Mouse (Mus musculus): ENCODE data around the gene Cpne6. TPM values are rescaled to one million over a fixed set of nuclear protein-coding genes. Genes with fewer than 3 reads are reported as not detected.

Gene Cpne6
- polyA plus RNA-seq, 1 experiment from 2014 or later = 10.3 TPM

DNA sequence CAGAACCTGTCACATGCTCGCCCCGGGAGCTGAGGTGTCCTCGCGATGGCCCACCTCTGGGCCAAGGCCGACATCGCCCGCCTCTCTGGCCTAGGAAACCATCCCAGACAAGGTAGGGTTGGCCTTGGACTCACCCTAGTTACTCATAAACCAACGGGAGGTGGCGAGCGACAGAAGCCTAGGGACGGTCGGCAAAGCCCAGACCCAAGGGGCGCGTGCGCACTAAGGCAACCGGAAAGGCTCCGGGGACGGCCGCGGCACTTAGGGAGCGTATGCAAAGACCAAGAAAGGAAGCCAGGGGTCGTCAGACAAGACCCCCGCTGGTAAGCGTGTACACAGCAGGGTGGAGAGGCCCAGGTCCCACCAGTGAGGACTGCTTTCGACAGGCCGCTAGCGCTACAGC lies 49.6 kb downstream of the Cpne6 start, which contains the start of gene Dcaf11:
Gene Dcaf11, plus strand, starts transcription at position 208 of the 403 bp plus-strand sequence.
- Histone ChIP-seq H3K36me3 (peaks cover 14% of the 10 kb centered on the region), H3K4me3 (peak within 1 kb of the TSS; percentile 58), H3K27me3 (no peaks in the 10 kb centered on the region), H3K4me2 (replicated peaks) (peak within 1 kb of the TSS; percentile 68), H3K9me3 (no peaks in the 10 kb centered on the region), H3K4me1 (peaks cover 21% of the 10 kb centered on the region), H3K9ac (replicated peaks) (peak within 1 kb of the TSS; percentile 85), H3K27ac (replicated peaks) (peak within 1 kb of the TSS; percentile 98)
- WGBS = under 1% methylated on average over 27 of the region's 27 CpGs
- ATAC-seq (replicated peaks) = peak; percentile 81

DNA sequence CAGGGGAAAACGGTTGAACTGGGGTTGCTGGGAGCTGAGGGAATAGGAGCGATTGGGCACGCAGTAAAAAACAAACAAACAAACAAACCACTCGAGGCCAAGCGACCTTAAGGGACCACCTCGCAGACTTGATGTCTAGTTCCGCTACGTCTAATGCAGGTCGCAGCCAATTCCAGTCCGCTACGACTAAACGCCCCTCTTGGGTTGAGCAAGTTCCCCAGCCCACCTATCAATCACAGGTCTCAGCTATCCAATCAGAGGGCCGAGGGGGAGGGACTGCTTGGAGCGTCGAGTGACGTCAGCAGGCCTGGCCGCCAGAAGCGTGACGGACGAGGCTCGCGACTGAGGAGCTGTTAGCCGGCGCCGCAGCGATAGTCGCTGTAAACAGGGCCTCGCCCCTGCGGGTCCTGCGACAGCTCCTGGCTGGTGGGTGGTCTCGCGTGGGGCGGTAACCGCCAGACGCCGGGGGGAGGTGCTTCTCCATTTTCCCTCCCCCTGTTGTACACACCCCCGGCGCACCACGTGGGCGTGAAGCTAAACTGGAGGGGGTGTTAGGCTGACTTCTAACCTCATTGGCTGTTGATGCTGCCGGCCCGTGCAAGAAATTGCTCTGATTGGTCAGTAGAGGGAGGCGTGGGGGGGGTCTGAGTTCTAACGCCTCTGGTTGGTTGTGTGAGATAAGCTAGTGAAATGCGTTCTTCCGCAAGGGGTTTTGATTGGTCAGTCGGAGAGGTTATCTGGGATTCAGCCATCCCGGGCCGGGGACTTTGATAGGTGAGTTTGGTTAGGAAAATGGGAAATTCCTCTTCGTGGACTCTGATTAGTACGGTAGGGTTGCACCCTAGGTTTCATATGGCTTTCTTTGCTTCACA lies 50.2 kb downstream of the Cpne6 start, which contains the start of gene A730061H03Rik:
Gene A730061H03Rik, minus strand, starts transcription at position 205 of the 872 bp plus-strand sequence.
- Histone ChIP-seq H3K4me3 (peak within 1 kb of the TSS; percentile 58), H3K4me2 (replicated peaks) (peak within 1 kb of the TSS; percentile 68), H3K36me3 (peaks cover 21% of the 10 kb centered on the region), H3K4me1 (peaks cover 21% of the 10 kb centered on the region), H3K9ac (replicated peaks) (peak within 1 kb of the TSS; percentile 85), H3K27me3 (no peaks in the 10 kb centered on the region), H3K27ac (replicated peaks) (peak within 1 kb of the TSS; percentile 98), H3K9me3 (no peaks in the 10 kb centered on the region)
- under 1% methylated on average over 51 of the region's 51 CpGs for WGBS
- ATAC-seq (replicated peaks) = peak; percentile 98

DNA sequence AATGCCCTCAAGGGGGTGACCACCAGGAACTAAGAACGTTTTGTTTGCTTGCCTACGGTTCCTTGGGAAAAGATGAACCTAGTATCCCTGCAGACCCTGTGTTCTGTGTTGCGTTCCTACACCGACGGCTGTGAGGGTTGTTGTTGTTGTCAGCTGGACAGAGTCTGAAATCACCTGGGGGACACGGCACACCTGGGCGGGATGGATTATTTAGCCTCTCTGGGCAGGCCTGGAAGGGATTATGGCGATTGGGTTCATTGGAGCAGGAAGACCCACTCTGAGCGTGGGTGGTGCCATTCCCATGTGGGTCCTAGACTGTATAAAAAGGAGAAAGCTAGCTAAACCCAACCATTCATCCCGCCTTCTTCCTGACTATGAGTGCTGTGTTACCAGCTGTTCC lies 51.6 kb downstream of the Cpne6 start:
- Histone ChIP-seq H3K4me2 (replicated peaks) (no peak overlapping the region), H3K9ac (replicated peaks) (no peak overlapping the region), H3K36me3 (peaks cover 35% of the 10 kb centered on the region), H3K4me1 (peaks cover 21% of the 10 kb centered on the region), H3K27ac (replicated peaks) (no peak overlapping the region), H3K9me3 (no peaks in the 10 kb centered on the region), H3K27me3 (no peaks in the 10 kb centered on the region), H3K4me3 (no peak overlapping the region)
- ATAC-seq (replicated peaks) = no peak
- 89% methylated on average over 10 of the region's 10 CpGs for WGBS

DNA sequence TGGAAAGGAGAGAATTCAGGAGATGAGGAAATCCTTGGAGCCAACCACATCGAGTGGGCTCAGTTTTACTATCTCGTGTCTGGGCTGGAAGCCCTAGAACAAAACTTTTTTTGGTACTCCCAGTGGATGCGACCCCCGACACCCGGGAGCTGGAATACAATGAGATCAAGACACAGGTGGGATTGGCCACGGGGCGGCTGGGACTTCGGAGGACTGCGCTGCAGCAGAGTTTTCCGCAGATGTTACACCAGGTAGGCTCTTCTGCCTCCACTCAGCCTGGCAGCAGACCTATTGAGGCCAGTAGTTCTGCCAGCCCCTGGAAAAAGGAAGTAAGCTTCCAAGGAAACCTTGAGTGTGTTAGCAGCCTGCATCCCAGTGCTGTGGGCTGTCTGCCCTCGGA lies 53.0 kb downstream of the Cpne6 start:
- ATAC-seq (replicated peaks) = no peak
- H3K27me3 ChIP-seq = no peaks in the 10 kb centered on the region
- no peaks in the 10 kb centered on the region for H3K9me3 ChIP-seq
- H3K4me1 ChIP-seq = peaks cover 21% of the 10 kb centered on the region
- H3K4me2 ChIP-seq (replicated peaks) = no peak overlapping the region
- peaks cover 48% of the 10 kb centered on the region for H3K36me3 ChIP-seq
- no peak overlapping the region for H3K4me3 ChIP-seq
- H3K9ac ChIP-seq (replicated peaks) = no peak overlapping the region
- H3K27ac ChIP-seq (replicated peaks) = no peak overlapping the region
- 93% methylated on average over 11 of the region's 11 CpGs for WGBS

DNA sequence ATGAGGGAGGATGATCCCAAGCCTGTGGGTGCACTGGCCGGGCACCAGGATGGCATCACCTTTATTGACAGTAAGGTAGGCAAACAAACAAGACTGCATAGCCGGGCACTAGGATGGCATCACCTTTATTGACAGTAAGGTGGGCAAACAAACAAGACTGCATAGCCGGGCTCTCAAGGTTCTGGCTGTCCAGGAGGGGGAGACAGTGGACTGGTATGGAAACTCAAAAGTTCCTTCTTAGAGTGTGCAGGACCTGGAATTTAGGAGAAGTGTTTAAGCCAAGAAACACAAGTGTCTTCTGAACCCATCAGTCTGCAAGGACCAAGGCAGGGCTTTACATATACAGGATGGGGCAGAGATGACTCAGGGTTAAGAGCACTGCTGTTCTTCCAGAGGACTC lies 55.5 kb downstream of the Cpne6 start:
- Histone ChIP-seq H3K4me1 (peaks cover 14% of the 10 kb centered on the region), H3K4me3 (no peak overlapping the region), H3K27ac (replicated peaks) (no peak overlapping the region), H3K27me3 (no peaks in the 10 kb centered on the region), H3K9me3 (no peaks in the 10 kb centered on the region), H3K36me3 (peaks cover 61% of the 10 kb centered on the region), H3K9ac (replicated peaks) (no peak overlapping the region), H3K4me2 (replicated peaks) (no peak overlapping the region)
- ATAC-seq (replicated peaks) = no peak
- 79% methylated on average over 3 of the region's 3 CpGs for WGBS

Other genes with a start within 250 kb of the Cpne6 start
- gene Dhrs4, start 31.7 kb upstream of the Cpne6 start, polyA plus RNA-seq (2015; fragmentation: Nextera tagmentation; extraction: Ambion mirVana) = 49.6 and 60.0 TPM in 2 replicates
- 30.2 and 33.4 TPM in 2 replicates for gene Carmil3, start 19.8 kb upstream of the Cpne6 start, polyA plus RNA-seq (2015; fragmentation: Nextera tagmentation; extraction: Ambion mirVana)
- gene Nrl, start 14.5 kb downstream of the Cpne6 start, polyA plus RNA-seq (2015; fragmentation: Nextera tagmentation; extraction: Ambion mirVana) = 0.09 and 0.11 TPM in 2 replicates
- gene Pck2, start 29.8 kb downstream of the Cpne6 start, polyA plus RNA-seq (2015; fragmentation: Nextera tagmentation; extraction: Ambion mirVana) = 18.2 and 25.1 TPM in 2 replicates
- 121 and 132 TPM in 2 replicates for gene Dcaf11, start 49.6 kb downstream of the Cpne6 start, polyA plus RNA-seq (2015; fragmentation: Nextera tagmentation; extraction: Ambion mirVana)
- gene A730061H03Rik, start 50.0 kb downstream of the Cpne6 start, polyA plus RNA-seq (2015; fragmentation: Nextera tagmentation; extraction: Ambion mirVana) = 0.49 and 0.60 TPM in 2 replicates
- not detected in 2 replicates for gene Fitm1, start 65.2 kb downstream of the Cpne6 start, polyA plus RNA-seq (2015; fragmentation: Nextera tagmentation; extraction: Ambion mirVana)
- gene Psme1, start 67.7 kb downstream of the Cpne6 start, polyA plus RNA-seq (2015; fragmentation: Nextera tagmentation; extraction: Ambion mirVana) = 187 and 189 TPM in 2 replicates
- 15.0 and 16.0 TPM in 2 replicates for gene Emc9, start 74.9 kb downstream of the Cpne6 start, polyA plus RNA-seq (2015; fragmentation: Nextera tagmentation; extraction: Ambion mirVana)
- gene Psme2, start 80.7 kb downstream of the Cpne6 start, polyA plus RNA-seq (2015; fragmentation: Nextera tagmentation; extraction: Ambion mirVana) = 187 and 211 TPM in 2 replicates
- 17.7 TPM in 2 replicates for gene Rnf31, start 81.3 kb downstream of the Cpne6 start, polyA plus RNA-seq (2015; fragmentation: Nextera tagmentation; extraction: Ambion mirVana)
- gene Irf9, start 93.1 kb downstream of the Cpne6 start, polyA plus RNA-seq (2015; fragmentation: Nextera tagmentation; extraction: Ambion mirVana) = 7.2 and 8.1 TPM in 2 replicates
- 11.3 and 11.5 TPM in 2 replicates for gene Rec8, start 107.6 kb downstream of the Cpne6 start, polyA plus RNA-seq (2015; fragmentation: Nextera tagmentation; extraction: Ambion mirVana)
- gene Ipo4, start 125.5 kb downstream of the Cpne6 start, polyA plus RNA-seq (2015; fragmentation: Nextera tagmentation; extraction: Ambion mirVana) = 82.0 and 82.1 TPM in 2 replicates
- 1.4 and 2.0 TPM in 2 replicates for gene Gm49378, start 127.5 kb downstream of the Cpne6 start, polyA plus RNA-seq (2015; fragmentation: Nextera tagmentation; extraction: Ambion mirVana)
- 61.7 and 67.2 TPM in 2 replicates for gene Tm9sf1, start 133.4 kb downstream of the Cpne6 start, polyA plus RNA-seq (2015; fragmentation: Nextera tagmentation; extraction: Ambion mirVana)
- 0.38 and 0.53 TPM in 2 replicates for gene Tssk4, start 139.7 kb downstream of the Cpne6 start, polyA plus RNA-seq (2015; fragmentation: Nextera tagmentation; extraction: Ambion mirVana)
- 66.0 and 68.5 TPM in 2 replicates for gene Mdp1, start 150.1 kb downstream of the Cpne6 start, polyA plus RNA-seq (2015; fragmentation: Nextera tagmentation; extraction: Ambion mirVana)
- 56.7 and 62.2 TPM in 2 replicates for gene Gmpr2, start 161.5 kb downstream of the Cpne6 start, polyA plus RNA-seq (2015; fragmentation: Nextera tagmentation; extraction: Ambion mirVana)
- 563 and 611 TPM in 2 replicates for gene Nedd8, start 161.7 kb downstream of the Cpne6 start, polyA plus RNA-seq (2015; fragmentation: Nextera tagmentation; extraction: Ambion mirVana)
- 32.9 and 36.2 TPM in 2 replicates for gene Tinf2, start 171.4 kb downstream of the Cpne6 start, polyA plus RNA-seq (2015; fragmentation: Nextera tagmentation; extraction: Ambion mirVana)
- 0.09 and 0.20 TPM in 2 replicates for gene Tgm1, start 203.5 kb downstream of the Cpne6 start, polyA plus RNA-seq (2015; fragmentation: Nextera tagmentation; extraction: Ambion mirVana)
- 49.9 and 51.4 TPM in 2 replicates for gene Rabggta, start 211.8 kb downstream of the Cpne6 start, polyA plus RNA-seq (2015; fragmentation: Nextera tagmentation; extraction: Ambion mirVana)
- gene Dhrs1, start 235.2 kb downstream of the Cpne6 start, polyA plus RNA-seq (2015; fragmentation: Nextera tagmentation; extraction: Ambion mirVana) = 77.1 and 82.7 TPM in 2 replicates
- 39.7 and 41.4 TPM in 2 replicates for gene Nop9, start 235.2 kb downstream of the Cpne6 start, polyA plus RNA-seq (2015; fragmentation: Nextera tagmentation; extraction: Ambion mirVana)
- 0.15 and 0.29 TPM in 2 replicates for gene Cideb, start 248.0 kb downstream of the Cpne6 start, polyA plus RNA-seq (2015; fragmentation: Nextera tagmentation; extraction: Ambion mirVana)

All from forebrain, embryonic 15.5 days (tissue).